Mouse (Mus musculus) megakaryocyte, embryonic 14.5 days (primary cell): ENCODE measurements around the gene Fam3b.

Experiments used
- FLI1 ChIP-seq: IDR thresholded peaks from 2 replicates; pipeline ENCODE4 v1.6.1; 2012; ENCODE audit warnings: low read length, inconsistent platforms, mixed read lengths
- GATA1 ChIP-seq: IDR thresholded peaks from 3 replicates; pipeline ENCODE4 v1.6.1; 2012; ENCODE audit warnings: mixed read lengths, low read length, inconsistent platforms, borderline replicate concordance

DNA sequence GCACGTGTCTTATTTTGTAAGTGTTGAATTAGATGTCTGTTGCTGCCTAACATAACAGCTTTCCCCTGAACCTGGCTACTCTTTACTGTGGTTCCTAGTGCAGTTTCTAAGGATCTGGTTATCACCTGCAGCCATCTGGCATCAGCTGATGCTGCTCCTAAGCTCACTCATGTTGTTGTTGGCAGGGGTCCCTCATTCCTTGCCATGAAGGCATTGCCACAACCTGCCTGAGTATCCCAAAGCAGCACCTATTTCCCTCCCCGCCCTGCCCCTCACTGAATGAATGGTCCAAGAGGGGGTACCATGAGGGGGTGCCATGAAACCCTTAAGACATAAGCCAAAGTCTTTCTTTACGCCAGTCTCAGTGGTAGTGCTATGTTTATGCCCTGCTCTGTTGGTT is 86.6 kb downstream of the Fam3b start:
- no peak for TF ChIP-seq FLI1
- no peak for TF ChIP-seq GATA1
